Mouse (Mus musculus) A20 (cell line): ENCODE results near the gene Gm20388.

Experiments used
- DNase-seq: peaks from one replicate; pipeline ENCODE4 v3.0.0-alpha.2; 2011; ENCODE audit warnings: low read depth, low spot score

The Gm20388 gene

GRCm38 (mm10) chr8:121620801-121621516 is 1710.3 kb downstream of the Gm20388 start:
- peak; percentile 23 for DNase-seq

GRCm38 (mm10) chr8:121621879-121622278 is 1711.2 kb downstream of the Gm20388 start:
- DNase-seq, result no peak

- DNase-seq, result no peak
Observed at GRCm38 (mm10) chr8:121623043-121623442, 1712.4 kb downstream of the Gm20388 start.

- no peak for DNase-seq
Observed at GRCm38 (mm10) chr8:121628681-121629080, 1718.0 kb downstream of the Gm20388 start.

GRCm38 (mm10) chr8:121631645-121632071 is 1721.0 kb downstream of the Gm20388 start:
- no peak for DNase-seq

GRCm38 (mm10) chr8:121632401-121632800 is 1721.8 kb downstream of the Gm20388 start:
- no peak for DNase-seq

- DNase-seq, result no peak
Observed at GRCm38 (mm10) chr8:121635534-121635933, 1724.9 kb downstream of the Gm20388 start.

GRCm38 (mm10) chr8:121636180-121636579 is 1725.5 kb downstream of the Gm20388 start:
- DNase-seq, result no peak

- DNase-seq, result no peak
Observed at GRCm38 (mm10) chr8:121642804-121643203, 1732.2 kb downstream of the Gm20388 start.

GRCm38 (mm10) chr8:121643384-121643783 is 1732.7 kb downstream of the Gm20388 start:
- no peak for DNase-seq

GRCm38 (mm10) chr8:121647511-121648215 is 1737.0 kb downstream of the Gm20388 start:
- no peak for DNase-seq

- DNase-seq, result no peak
Observed at GRCm38 (mm10) chr8:121648451-121648850, 1737.8 kb downstream of the Gm20388 start.

GRCm38 (mm10) chr8:121649423-121649822 is 1738.8 kb downstream of the Gm20388 start:
- DNase-seq, result no peak

GRCm38 (mm10) chr8:121649904-121650303 is 1739.3 kb downstream of the Gm20388 start:
- DNase-seq, result no peak

- no peak for DNase-seq
Observed at GRCm38 (mm10) chr8:121650389-121651307, 1740.0 kb downstream of the Gm20388 start.

GRCm38 (mm10) chr8:121651308-121651873 is 1740.8 kb downstream of the Gm20388 start:
- DNase-seq, result no peak

- DNase-seq, result no peak
Observed at GRCm38 (mm10) chr8:121651874-121652361, 1741.3 kb downstream of the Gm20388 start.

- DNase-seq, result no peak
Observed at GRCm38 (mm10) chr8:121652774-121653323, 1742.2 kb downstream of the Gm20388 start, which contains the start of gene Zcchc14. Gene Zcchc14, minus strand, starts transcription at chr8:121652901.

- DNase-seq, result no peak
Observed at GRCm38 (mm10) chr8:121653340-121654019, 1742.8 kb downstream of the Gm20388 start.

- no peak for DNase-seq
Observed at GRCm38 (mm10) chr8:121654131-121654530, 1743.5 kb downstream of the Gm20388 start.
